In genomic region chr2:156951301-156952094, GRCm38 (mm10) we compare ENCODE assay signal across 17 mouse cellular contexts. TPM values are rescaled to one million over a fixed set of nuclear protein-coding genes. Genes with fewer than 3 reads are reported as not detected.
A peak's percentile ranks its signal among the peaks of the same experiment; 100 is the strongest.
DNase-seq lines count a peak whose midpoint lies in the region; ATAC-seq and TF ChIP-seq lines count a peak whose summit lies in the region.
"Had no signal": no experiment of that assay in that cellular context is flagged by ENCODE, and none has a peak within 500 bp of the region (broad histone marks: within the 10 kb centered on the region; RNA-seq: fewer than 3 reads in every experiment).

No protein-coding gene starts in this region.

- no peak overlapping the region for H3K4me2 ChIP-seq in embryonic facial prominence, embryonic 14.5 days (ENCODE audit: low read depth, low read length)
- no peak overlapping the region for H3K4me2 ChIP-seq in liver, embryonic 13.5 days
- H3K4me2 ChIP-seq: hindbrain, embryonic 14.5 days; limb, embryonic 12.5 days had no signal

- H3K27me3 ChIP-seq in embryonic facial prominence, embryonic 14.5 days (replicated peaks; ENCODE audit: control insufficient read depth, insufficient read depth, low read length) = no peaks in the 10 kb centered on the region
- H3K27me3 ChIP-seq in embryonic facial prominence, embryonic 10.5 days (replicated peaks; ENCODE audit: low read depth, poor library complexity, severe bottlenecking) = no peaks in the 10 kb centered on the region
- H3K27me3 ChIP-seq in liver, embryonic 13.5 days = no peaks in the 10 kb centered on the region
- H3K27me3 ChIP-seq: limb, embryonic 12.5 days had no signal

- H3K9me3 ChIP-seq in embryonic facial prominence, embryonic 14.5 days (ENCODE audit: control insufficient read depth, low read length) = no peaks in the 10 kb centered on the region
- no peaks in the 10 kb centered on the region for H3K9me3 ChIP-seq in embryonic facial prominence, embryonic 10.5 days
- no peaks in the 10 kb centered on the region for H3K9me3 ChIP-seq in liver, embryonic 13.5 days (replicated peaks)
- H3K9me3 ChIP-seq: heart, embryonic 10.5 days; limb, embryonic 12.5 days; midbrain, embryonic 10.5 days had no signal

- peaks cover 22% of the 10 kb centered on the region; the same call in 1 of the 2 replicates for H3K36me3 ChIP-seq in embryonic facial prominence, embryonic 14.5 days (ENCODE audit: control insufficient read depth, insufficient read depth, low read length)
- H3K36me3 ChIP-seq in embryonic facial prominence, embryonic 10.5 days (replicated peaks) = peaks cover 21% of the 10 kb centered on the region
- peaks cover 29% of the 10 kb centered on the region for H3K36me3 ChIP-seq in liver, embryonic 13.5 days

- H3K4me1 ChIP-seq in embryonic facial prominence, embryonic 14.5 days (ENCODE audit: control insufficient read depth, insufficient read depth, low read length) = no peaks in the 10 kb centered on the region
- H3K4me1 ChIP-seq in embryonic facial prominence, embryonic 10.5 days = no peaks in the 10 kb centered on the region
- H3K4me1 ChIP-seq in liver, embryonic 13.5 days (replicated peaks) = peaks cover 32% of the 10 kb centered on the region
- H3K4me1 ChIP-seq: limb, embryonic 12.5 days; midbrain, embryonic 10.5 days had no signal

- 88% methylated on average over 10 of the region's 10 CpGs for WGBS in embryonic facial prominence, embryonic 14.5 days
- WGBS in embryonic facial prominence, embryonic 10.5 days = 93% methylated on average over 10 of the region's 10 CpGs
- 86% methylated on average over 10 of the region's 10 CpGs for WGBS in liver, embryonic 13.5 days (ENCODE audit: insufficient replicate concordance)

- H3K4me3 ChIP-seq in embryonic facial prominence, embryonic 14.5 days (ENCODE audit: low read depth, low read length) = no peak overlapping the region
- no peak overlapping the region for H3K4me3 ChIP-seq in embryonic facial prominence, embryonic 10.5 days
- H3K4me3 ChIP-seq in layer of hippocampus, adult 2 months = no peak overlapping the region
- H3K4me3 ChIP-seq in liver, embryonic 13.5 days (replicated peaks) = no peak overlapping the region
- H3K4me3 ChIP-seq: heart, embryonic 10.5 days; limb, embryonic 12.5 days; midbrain, embryonic 10.5 days had no signal

- H3K9ac ChIP-seq in embryonic facial prominence, embryonic 14.5 days (ENCODE audit: low read depth, low read length) = no peak overlapping the region
- no peak overlapping the region for H3K9ac ChIP-seq in liver, embryonic 13.5 days
- H3K9ac ChIP-seq: hindbrain, embryonic 14.5 days; limb, embryonic 12.5 days had no signal

- ATAC-seq in embryonic facial prominence, embryonic 14.5 days (ENCODE audit: low read depth) = no peak
- peak; percentile 50 for ATAC-seq in liver, embryonic 13.5 days (ENCODE audit: low read depth)
- ATAC-seq: lung, postnatal 0 days had no signal

- no peak overlapping the region for H3K27ac ChIP-seq in embryonic facial prominence, embryonic 14.5 days (replicated peaks; ENCODE audit: low read depth, low read length)
- no peak overlapping the region for H3K27ac ChIP-seq in embryonic facial prominence, embryonic 10.5 days (replicated peaks)
- H3K27ac ChIP-seq in layer of hippocampus, adult 2 months = peak overlapping the region; percentile 40; the same call in 1 of the 2 replicates
- H3K27ac ChIP-seq in liver, embryonic 13.5 days = no peak overlapping the region
- H3K27ac ChIP-seq: heart, embryonic 10.5 days; hindbrain, embryonic 14.5 days; limb, embryonic 12.5 days; midbrain, embryonic 10.5 days had no signal

- no peak for TF ChIP-seq CTCF in layer of hippocampus, adult 2 months (conservative IDR thresholded peaks at IDR 0.05)

- peak; percentile 14 for DNase-seq in embryonic facial prominence, embryonic 14.5 days (ENCODE audit: low spot score)
- no peak for DNase-seq in embryonic facial prominence, embryonic 10.5 days (ENCODE audit: low spot score)
- DNase-seq in layer of hippocampus, adult 2 months (ENCODE audit: low spot score in 2 of 2) = no peak
- DNase-seq in layer of hippocampus, adult 11-12 months (ENCODE audit: low spot score) = no peak
- DNase-seq in liver, embryonic 13.5 days = no peak
- peak; percentile 31 for DNase-seq in yolk sac, embryonic 10.5 days (ENCODE audit: low spot score)
- no peak for DNase-seq in heart, adult 11 months
- no peak for DNase-seq in retina, postnatal 1 day
- DNase-seq: adrenal gland, postnatal 25 days; cerebellum, adult 8-10 months; heart, postnatal 14 days; thymus, adult 2 months had no signal

RNA-seq across cellular contexts. Expression of gene Ndrg3, which starts 40.4 kb away (rescaled TPM):
- polyA plus RNA-seq in embryonic facial prominence, embryonic 14.5 days (2014; fragmentation: Nextera tagmentation; extraction: Ambion mirVana) = 43.3 and 49.6 TPM in 2 replicates
- 40.4 and 41.1 TPM in 2 replicates for polyA plus RNA-seq in embryonic facial prominence, embryonic 10.5 days (2016; fragmentation: Nextera tagmentation; extraction: Ambion mirVana)
- 100 to 1,000 TPM; 416 to 430 TPM for total RNA-seq in layer of hippocampus, adult 2 months (2021)
- polyA plus RNA-seq in liver, embryonic 13.5 days (2015; fragmentation: Nextera tagmentation; extraction: Ambion mirVana) = 41.1 and 45.2 TPM in 2 replicates

RNA-seq across cellular contexts. Expression of gene Dsn1, which starts 55.5 kb away (rescaled TPM):
- 25.8 and 32.7 TPM in 2 replicates for polyA plus RNA-seq in embryonic facial prominence, embryonic 14.5 days (2014; fragmentation: Nextera tagmentation; extraction: Ambion mirVana)
- 51.7 and 53.8 TPM in 2 replicates for polyA plus RNA-seq in embryonic facial prominence, embryonic 10.5 days (2016; fragmentation: Nextera tagmentation; extraction: Ambion mirVana)
- total RNA-seq in layer of hippocampus, adult 2 months (2021) = 1 to 10 TPM; 2.8 to 3.7 TPM
- polyA plus RNA-seq in liver, embryonic 13.5 days (2015; fragmentation: Nextera tagmentation; extraction: Ambion mirVana) = 29.7 and 37.3 TPM in 2 replicates

Comparison
In these comparisons a context has a peak if more than half of its experiments do, and no peak if none do; other contexts are left out.
1. DNase-seq: peak in embryonic facial prominence, embryonic 14.5 days (single experiment) and yolk sac, embryonic 10.5 days (single experiment); none in embryonic facial prominence, embryonic 10.5 days (single experiment), layer of hippocampus, adult 2 months (0 of 2), layer of hippocampus, adult 11-12 months (single experiment), liver, embryonic 13.5 days (single experiment), heart, adult 11 months (single experiment) and retina, postnatal 1 day (single experiment).